11 mouse cellular contexts compared by ENCODE assay signal in the genomic region with DNA sequence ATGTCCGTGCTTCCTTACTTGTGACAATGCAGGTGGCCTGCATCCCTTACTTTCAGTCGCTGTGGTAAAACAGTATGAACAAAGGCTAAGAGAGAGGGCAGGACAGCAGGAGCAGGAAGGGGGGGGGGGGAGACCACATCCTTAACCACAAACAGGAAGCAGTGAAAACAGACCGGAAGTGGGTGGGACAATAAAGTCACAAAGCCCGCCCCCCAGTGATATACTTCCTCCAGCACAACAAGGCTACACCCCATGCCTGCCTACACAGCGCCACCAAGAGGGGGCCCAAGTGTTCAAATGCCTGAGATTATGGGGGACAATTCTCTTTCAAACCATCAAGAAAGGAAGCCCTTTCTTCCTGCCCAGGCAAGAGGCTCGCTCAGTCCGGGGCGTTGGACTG.
A peak's percentile ranks its signal among the peaks of the same experiment; 100 is the strongest.
DNase-seq lines count a peak whose midpoint lies in the region; TF ChIP-seq lines count a peak whose summit lies in the region.
"Had no signal": no experiment of that assay in that cellular context is flagged by ENCODE, and none has a peak within 500 bp of the region (broad histone marks: within the 10 kb centered on the region; RNA-seq: fewer than 3 reads in every experiment).

No protein-coding gene starts in this region.

- no peaks in the 10 kb centered on the region for H3K9me3 ChIP-seq in ES-Bruce4 (replicated peaks; ENCODE audit: control insufficient read depth, insufficient read depth, low read length, poor library complexity, severe bottlenecking)
- H3K9me3 ChIP-seq: hindbrain, embryonic 13.5 days had no signal

- no peak for TF ChIP-seq EP300 in ES-Bruce4 (IDR thresholded peaks at IDR 0.05; ENCODE audit: insufficient read depth, low read depth, low read length)

- TF ChIP-seq POLR2A in ES-Bruce4 (IDR thresholded peaks at IDR 0.05; ENCODE audit: insufficient read depth, low read length): no peak

- no peak overlapping the region for H3K9ac ChIP-seq in ES-Bruce4 (ENCODE audit: low read depth, poor library complexity, severe bottlenecking)
- H3K9ac ChIP-seq: hindbrain, embryonic 13.5 days had no signal

- H3K4me3 ChIP-seq in ES-Bruce4 (ENCODE audit: low read depth, low read length): no peak overlapping the region
- H3K4me3 ChIP-seq: hindbrain, embryonic 13.5 days; myocyte had no signal

- H3K27me3 ChIP-seq in ES-Bruce4 (ENCODE audit: control insufficient read depth, insufficient read depth, low read length, poor library complexity, severe bottlenecking): no peaks in the 10 kb centered on the region
- H3K27me3 ChIP-seq: hindbrain, embryonic 13.5 days had no signal

- no peaks in the 10 kb centered on the region for H3K4me1 ChIP-seq in ES-Bruce4 (ENCODE audit: control insufficient read depth, insufficient read depth, low read length)

- H3K27ac ChIP-seq in ES-Bruce4 (ENCODE audit: insufficient read depth, low read length): no peak overlapping the region
- H3K27ac ChIP-seq: hindbrain, embryonic 13.5 days; macrophage had no signal

- peak; percentile 22 for TF ChIP-seq CTCF in ES-Bruce4 (IDR thresholded peaks at IDR 0.05; ENCODE audit: low read depth, low read length)

- DNase-seq in kidney, postnatal 25 days: peak; percentile 15 to 43
- no peak for DNase-seq in kidney, adult 8-10 months
- DNase-seq in kidney, postnatal 4 days: peak; percentile 42 to 57
- peak; percentile 43 to 51 for DNase-seq in thymus, postnatal 10 days (ENCODE audit: low spot score in 2 of 2)
- DNase-seq in heart, adult 8-10 months (ENCODE audit: low spot score): no peak
- DNase-seq in heart, adult 11 months: no peak
- DNase-seq in layer of hippocampus, postnatal 36 days: no peak

- no peaks in the 10 kb centered on the region for H3K36me3 ChIP-seq in ES-Bruce4 (ENCODE audit: control insufficient read depth, insufficient read depth, low read length, poor library complexity, severe bottlenecking)
- H3K36me3 ChIP-seq: hindbrain, embryonic 13.5 days had no signal

Comparison
In these comparisons a context has a peak if more than half of its experiments do, and no peak if none do; other contexts are left out.
1. DNase-seq: peak in kidney, postnatal 25 days (2 of 2), kidney, postnatal 4 days (2 of 2) and thymus, postnatal 10 days (2 of 2); none in kidney, adult 8-10 months (0 of 2), heart, adult 8-10 months (single experiment), heart, adult 11 months (single experiment) and layer of hippocampus, postnatal 36 days (0 of 2).